Comparison of ENCODE assay signal across 19 mouse cellular contexts in the genomic region with DNA sequence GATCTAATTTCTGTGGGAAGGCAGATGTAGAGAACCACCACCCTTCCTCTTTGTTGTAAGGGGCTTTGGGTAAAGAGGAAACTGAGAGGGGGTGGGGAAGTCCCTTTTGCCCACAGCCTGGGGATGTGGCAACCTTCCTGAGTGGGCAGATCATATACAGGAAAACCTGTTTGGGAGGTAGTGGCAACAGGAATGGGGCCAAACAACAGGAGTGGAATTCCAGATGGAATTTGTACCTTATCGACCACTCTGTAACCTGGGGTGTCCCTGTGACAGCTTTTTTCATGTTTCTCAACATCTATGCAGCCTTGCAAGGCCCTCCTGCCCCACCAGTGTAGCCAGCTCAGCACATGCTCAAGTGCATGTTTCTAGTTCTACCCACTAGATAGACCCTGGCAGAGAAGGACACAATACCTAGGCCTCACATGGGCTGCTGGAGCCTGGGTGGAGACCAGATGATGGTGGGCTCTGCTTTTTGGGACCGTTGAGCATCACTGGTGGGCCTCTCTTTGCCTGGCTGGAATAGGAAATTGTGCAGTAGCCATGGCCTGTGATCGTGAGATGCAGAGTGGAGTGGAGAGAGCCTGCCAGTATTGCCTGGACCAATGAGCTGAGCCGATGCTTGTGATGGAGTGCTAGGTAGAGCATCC. TPM values are rescaled to one million over a fixed set of nuclear protein-coding genes. Genes with fewer than 3 reads are reported as not detected.
DNase-seq lines count a peak whose midpoint lies in the region; ATAC-seq and TF ChIP-seq lines count a peak whose summit lies in the region.
"Had no signal": no experiment of that assay in that cellular context is flagged by ENCODE, and none has a peak within 500 bp of the region (broad histone marks: within the 10 kb centered on the region; RNA-seq: fewer than 3 reads in every experiment).

No protein-coding gene starts in this region.

- intact Hi-C loops in gastrocnemius, adult 2 months (cut with DNase I), result no loop called here
- intact Hi-C loops in heart, postnatal 14 days (cut with DNase I), result no loop called here

- TF ChIP-seq CTCF in gastrocnemius, adult 2 months (IDR thresholded peaks at IDR 0.05), result no peak

- H3K27ac ChIP-seq in gastrocnemius, adult 2 months, result no peak overlapping the region
- H3K27ac ChIP-seq: neural tube, embryonic 15.5 days had no signal

- H3K4me3 ChIP-seq in gastrocnemius, adult 2 months, result no peak overlapping the region
- H3K4me3 ChIP-seq: neural tube, embryonic 15.5 days had no signal

- DNase-seq in lung, adult 18-20 months, result peak; percentile 38 to 40
- no peak for DNase-seq in lung, postnatal 14 days
- peak; percentile 37 for DNase-seq in R1 (ENCODE audit: low read depth, low spot score)
- DNase-seq in gastrocnemius, adult 2 months, result no peak
- no peak for DNase-seq in heart, postnatal 14 days
- no peak for DNase-seq in frontal cortex, adult 2 months (ENCODE audit: extremely low spot score in 1 of 2, low spot score in 1 of 2)
- DNase-seq: adrenal gland, postnatal 14 days; cerebellum, adult 11 months; embryo, embryonic 11 days; heart, adult 18-20 months; heart, postnatal 10 days; right cerebral cortex, adult 18-20 months had no signal

- ATAC-seq in inflammation-experienced regulatory T-cells, adult 6 months, result peak; percentile 20
- peak; percentile 70 for ATAC-seq in megakaryocyte progenitor cell, adult 5-6 weeks (replicated peaks; ENCODE audit: poor library complexity)
- ATAC-seq: Patski had no signal

RNA-seq across cellular contexts. Expression of a gene that starts 4.3 kb away (rescaled TPM):
- polyA plus RNA-seq in inflammation-experienced regulatory T-cells, adult 6 months (2017; shearing (Covaris generic)), result under 1 TPM in 2 of 3 experiments, not detected in 1; 0.26 to 0.33 TPM
- 0.46 TPM in 1 of 2 replicates, not detected in the other for total RNA-seq in megakaryocyte progenitor cell, adult 5-6 weeks (2015)
- total RNA-seq in megakaryocyte progenitor cell, adult 5-6 weeks (2017), result not detected in 2 replicates
- not detected for total RNA-seq in gastrocnemius, adult 2 months (2021)
- not detected for total RNA-seq in heart, postnatal 14 days (2021)
- polyA plus RNA-seq in frontal cortex, adult 2 months (2012; rRNA removed), result 0.06 TPM in 2 replicates
- total RNA-seq: adrenal gland, postnatal 14 days; heart, adult 18-20 months; heart, postnatal 10 days; layer of hippocampus, adult 18-20 months; left cerebral cortex, postnatal 36 days; midbrain, postnatal 0 days had no signal
- polyA plus RNA-seq: midbrain, postnatal 0 days; neural tube, embryonic 15.5 days had no signal

RNA-seq across cellular contexts. Expression of a gene that starts 8.7 kb away (rescaled TPM):
- polyA plus RNA-seq in inflammation-experienced regulatory T-cells, adult 6 months (2017; shearing (Covaris generic)), result over 10,000 TPM in 1 of 3 experiments, 1,000 to 10,000 TPM in 2; 8,524 to 10,037 (median 9,865) TPM
- 3,812 and 4,089 TPM in 2 replicates for total RNA-seq in megakaryocyte progenitor cell, adult 5-6 weeks (2015)
- 1,717 and 2,014 TPM in 2 replicates for total RNA-seq in megakaryocyte progenitor cell, adult 5-6 weeks (2017)
- total RNA-seq in gastrocnemius, adult 2 months (2021), result 10 to 100 TPM; 60.6 to 85.4 TPM
- 100 to 1,000 TPM; 116 to 127 TPM for total RNA-seq in heart, postnatal 14 days (2021)
- 168 and 176 TPM in 2 replicates for polyA plus RNA-seq in frontal cortex, adult 2 months (2012; rRNA removed)

RNA-seq across cellular contexts. Expression of a gene that starts 29.8 kb away (rescaled TPM):
- under 1 TPM in 2 of 3 experiments, not detected in 1; 0.22 to 0.40 TPM for polyA plus RNA-seq in inflammation-experienced regulatory T-cells, adult 6 months (2017; shearing (Covaris generic))
- 0.05 TPM in 1 of 2 replicates, not detected in the other for total RNA-seq in megakaryocyte progenitor cell, adult 5-6 weeks (2015)
- 0.07 TPM in 1 of 2 replicates, not detected in the other for total RNA-seq in megakaryocyte progenitor cell, adult 5-6 weeks (2017)
- total RNA-seq in gastrocnemius, adult 2 months (2021), result not detected
- total RNA-seq in heart, postnatal 14 days (2021), result not detected
- 0.08 TPM in 1 of 2 replicates, not detected in the other for polyA plus RNA-seq in frontal cortex, adult 2 months (2012; rRNA removed)
- total RNA-seq: heart, adult 18-20 months; heart, postnatal 10 days; layer of hippocampus, adult 18-20 months; left cerebral cortex, postnatal 36 days had no signal
- polyA plus RNA-seq: neural tube, embryonic 15.5 days had no signal

RNA-seq across cellular contexts. Expression of a gene that starts 29.9 kb away (rescaled TPM):
- not detected for polyA plus RNA-seq in inflammation-experienced regulatory T-cells, adult 6 months (2017; shearing (Covaris generic))
- total RNA-seq in megakaryocyte progenitor cell, adult 5-6 weeks (2015), result not detected in 2 replicates
- total RNA-seq in megakaryocyte progenitor cell, adult 5-6 weeks (2017), result not detected in 2 replicates
- not detected for total RNA-seq in gastrocnemius, adult 2 months (2021)
- total RNA-seq in heart, postnatal 14 days (2021), result not detected
- not detected in 2 replicates for polyA plus RNA-seq in frontal cortex, adult 2 months (2012; rRNA removed)
- total RNA-seq: adrenal gland, postnatal 14 days; heart, adult 18-20 months; heart, postnatal 10 days; layer of hippocampus, adult 18-20 months; left cerebral cortex, postnatal 36 days; midbrain, postnatal 0 days had no signal
- polyA plus RNA-seq: midbrain, postnatal 0 days; neural tube, embryonic 15.5 days; Patski had no signal

RNA-seq across cellular contexts. Expression of a gene that starts 38.0 kb away (rescaled TPM):
- 1 to 10 TPM; 5.6 to 6.8 (median 6.3) TPM for polyA plus RNA-seq in inflammation-experienced regulatory T-cells, adult 6 months (2017; shearing (Covaris generic))
- 8.9 and 10.5 TPM in 2 replicates for total RNA-seq in megakaryocyte progenitor cell, adult 5-6 weeks (2015)
- 11.3 and 13.4 TPM in 2 replicates for total RNA-seq in megakaryocyte progenitor cell, adult 5-6 weeks (2017)
- 1 to 10 TPM; 5.7 to 6.3 TPM for total RNA-seq in gastrocnemius, adult 2 months (2021)
- total RNA-seq in heart, postnatal 14 days (2021), result 10 to 100 TPM in 1 of 2 experiments, 1 to 10 TPM in 1; 9.8 to 11.4 TPM
- 9.5 and 9.9 TPM in 2 replicates for polyA plus RNA-seq in frontal cortex, adult 2 months (2012; rRNA removed)

Comparison
In these comparisons a context has a peak if more than half of its experiments do, and no peak if none do; other contexts are left out.
1. DNase-seq: peak in lung, adult 18-20 months (2 of 2) and R1 (single experiment); none in lung, postnatal 14 days (single experiment), gastrocnemius, adult 2 months (single experiment), heart, postnatal 14 days (0 of 2) and frontal cortex, adult 2 months (0 of 2).
2. RNA of a gene that starts 8.7 kb away (total RNA-seq): 1,717 to 4,089 TPM in megakaryocyte progenitor cell, adult 5-6 weeks; 116 to 127 TPM in heart, postnatal 14 days and 60.6 to 85.4 TPM in gastrocnemius, adult 2 months; every median in the first group is over 10 times any median in the second.